Mouse (Mus musculus) kidney, adult 2 months (tissue): ENCODE measurements at regions not wholly inside any gene's neighbourhood (a gene's known extent, or its start where the extent isn't known, plus 50 kb on each side); places are given as distances from the start of the nearest gene placed in this dataset.

Source experiments
- CTCF ChIP-seq: fragments of 200-500 bp; conservative IDR thresholded peaks from 2 replicates; pipeline ENCODE4 v1.5.1; 2011; ENCODE audit warnings: low read depth, mild to moderate bottlenecking, control low read depth, low read length, moderate library complexity, mixed read lengths; ENCODE audit not compliant: insufficient read depth, insufficient read length
- POLR2A ChIP-seq: fragments of 200-500 bp; IDR thresholded peaks from one replicate; pipeline ENCODE4 v1.6.1; 2011; ENCODE audit warnings: low read depth, low read length, control low read depth

GRCm38 (mm10) chr19:34389940-34390339 is 85.0 kb downstream of the Ch25h start:
- no peak for TF ChIP-seq CTCF
- TF ChIP-seq POLR2A: no peak
